Mouse (Mus musculus) heart, embryonic 15.5 days (tissue): ENCODE data around the gene Jak2. TPM values are rescaled to one million over a fixed set of nuclear protein-coding genes. Genes with fewer than 3 reads are reported as not detected.

Experiments
- ATAC-seq: fragments of 200-750 bp; cut with Nextera tagmentation; replicated peaks from 2 replicates; pipeline ENCODE4 v1.8.0; 2017; ENCODE audit warnings: low read depth, moderate TSS enrichment; ENCODE audit not compliant: insufficient number of reproducible peaks, insufficient read depth, low FRiP score
- H3K27ac ChIP-seq: fragments of 300-500 bp; sonication (generic); 2 replicates; pipeline ENCODE4 v1.5.1; 2015; ENCODE audit warnings: mild to moderate bottlenecking, inconsistent platforms
- H3K27me3 ChIP-seq: fragments of 300-500 bp; sonication (generic); 2 replicates; pipeline ENCODE4 v1.6.1; 2015; ENCODE audit warnings: inconsistent platforms
- H3K36me3 ChIP-seq: fragments of 300-500 bp; sonication (generic); 2 replicates; pipeline ENCODE4 v1.6.1; 2015; ENCODE audit warnings: mild to moderate bottlenecking, inconsistent platforms
- H3K4me1 ChIP-seq: fragments of 300-500 bp; sonication (generic); replicated peaks from 2 replicates; pipeline ENCODE4 v1.6.1; 2015; ENCODE audit warnings: inconsistent platforms
- H3K4me2 ChIP-seq: fragments of 300-500 bp; sonication (generic); 2 replicates; pipeline ENCODE4 v1.6.1; 2015; ENCODE audit warnings: inconsistent platforms, mild to moderate bottlenecking, moderate library complexity
- H3K4me3 ChIP-seq: fragments of 300-500 bp; sonication (generic); 2 replicates; pipeline ENCODE4 v1.5.1; 2015; ENCODE audit warnings: mild to moderate bottlenecking, inconsistent platforms
- H3K9ac ChIP-seq: fragments of 300-500 bp; sonication (generic); 2 replicates; pipeline ENCODE4 v1.6.1; 2015; ENCODE audit warnings: mild to moderate bottlenecking, inconsistent platforms
- H3K9me3 ChIP-seq: fragments of 300-500 bp; sonication (generic); replicated peaks from 2 replicates; pipeline ENCODE4 v1.6.1; 2016; ENCODE audit warnings: inconsistent platforms
- WGBS: fragments of 180-500 bp; shearing (Covaris S2); methylation state at CpG from one replicate; pipeline ENCODE4 v1.1.7; 2015; ENCODE audit warnings: mixed read lengths; 5-methylcytosine and 5-hydroxymethylcytosine counted together
- polyA plus RNA-seq: library from polyadenylated mRNA; unstranded; fragments of >200 nt; fragmentation: Nextera tagmentation; extraction: Ambion mirVana; gene quantifications from 2 replicates; pipeline ENCODE4 v1.2.1, GENCODE M21; 2015

The Jak2 gene
- polyA plus RNA-seq, 1 experiment from 2014 or later, result 5.7 TPM

DNA sequence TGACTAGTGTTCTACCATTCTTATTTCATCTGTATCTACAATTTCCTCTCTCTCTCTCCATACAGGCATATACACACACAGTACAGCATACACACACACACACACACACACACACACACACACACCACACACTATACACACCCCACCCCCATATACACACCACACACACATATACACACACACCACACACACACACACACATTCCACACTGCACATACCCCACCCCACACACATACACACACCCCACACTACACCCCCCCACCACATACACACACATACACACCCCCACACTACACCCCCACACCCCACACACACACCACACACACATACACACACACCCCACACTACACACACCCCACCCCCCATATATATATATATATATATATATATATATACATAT lies 93.2 kb downstream of the Jak2 start:
- no peak overlapping the region for H3K4me2 ChIP-seq
- H3K9ac ChIP-seq, result no peak overlapping the region
- H3K36me3 ChIP-seq, result peaks cover 1% of the 10 kb centered on the region; the same call in 1 of the 2 replicates
- no peaks in the 10 kb centered on the region for H3K9me3 ChIP-seq
- H3K27me3 ChIP-seq, result no peaks in the 10 kb centered on the region
- H3K4me1 ChIP-seq, result no peaks in the 10 kb centered on the region
- no peak overlapping the region for H3K4me3 ChIP-seq
- H3K27ac ChIP-seq, result no peak overlapping the region
- no peak for ATAC-seq

DNA sequence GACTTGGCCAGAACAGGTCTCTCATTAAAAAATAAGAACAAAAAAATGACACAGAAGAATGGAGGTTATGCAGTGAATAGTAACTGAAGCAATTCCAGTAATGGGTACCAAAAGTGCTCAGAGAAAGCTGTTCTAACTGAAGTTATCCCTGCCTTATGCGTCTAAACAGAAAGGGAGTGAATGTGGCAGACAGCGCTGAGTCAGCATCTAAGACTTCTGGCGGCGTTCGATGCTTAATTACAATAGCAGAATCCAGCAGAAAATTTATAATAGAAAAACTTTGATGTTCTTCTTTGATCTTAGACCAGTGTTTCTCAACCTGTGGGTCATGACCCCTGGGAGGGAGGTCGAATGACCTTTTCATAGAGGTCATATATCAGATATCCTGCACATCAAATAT lies 94.0 kb downstream of the Jak2 start:
- 77% methylated on average over 6 of the region's 6 CpGs for WGBS

DNA sequence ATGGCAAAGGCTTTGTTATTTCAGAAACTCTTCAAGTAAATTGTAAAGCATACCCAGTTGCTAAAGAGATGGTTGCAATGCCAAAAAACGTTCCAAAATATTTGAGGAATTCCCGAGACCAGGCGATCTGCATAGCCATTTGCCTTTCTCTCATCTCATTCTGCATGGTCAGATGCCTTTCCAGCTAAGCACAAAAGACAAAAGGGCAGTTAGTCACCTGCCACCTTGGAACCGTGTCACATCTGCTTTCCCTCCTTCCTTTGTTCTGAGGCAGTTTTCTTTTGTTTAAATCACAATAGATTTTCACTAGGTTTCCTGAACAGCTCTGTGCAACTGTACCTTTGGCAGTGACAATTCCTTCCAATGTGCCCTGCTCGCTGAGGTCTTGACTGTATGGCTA lies 99.4 kb downstream of the Jak2 start:
- Histone ChIP-seq H3K9ac (no peak overlapping the region), H3K27me3 (no peaks in the 10 kb centered on the region), H3K9me3 (no peaks in the 10 kb centered on the region), H3K4me1 (peaks cover 3% of the 10 kb centered on the region), H3K27ac (no peak overlapping the region), H3K4me3 (no peak overlapping the region), H3K36me3 (peaks cover 3% of the 10 kb centered on the region; the same call in 1 of the 2 replicates), H3K4me2 (no peak overlapping the region)
- no peak for ATAC-seq
- WGBS, result 52% methylated on average over 5 of the region's 5 CpGs

More for the DNA sequence above, 94.0 kb downstream of the Jak2 start:
- no peak overlapping the region for H3K4me2 ChIP-seq
- H3K9ac ChIP-seq, result no peak overlapping the region
- no peak overlapping the region for H3K4me3 ChIP-seq
- H3K9me3 ChIP-seq, result no peaks in the 10 kb centered on the region
- H3K27ac ChIP-seq, result no peak overlapping the region
- H3K4me1 ChIP-seq, result no peaks in the 10 kb centered on the region
- no peak for ATAC-seq
- peaks cover 3% of the 10 kb centered on the region; the same call in 1 of the 2 replicates for H3K36me3 ChIP-seq
- no peaks in the 10 kb centered on the region for H3K27me3 ChIP-seq

DNA sequence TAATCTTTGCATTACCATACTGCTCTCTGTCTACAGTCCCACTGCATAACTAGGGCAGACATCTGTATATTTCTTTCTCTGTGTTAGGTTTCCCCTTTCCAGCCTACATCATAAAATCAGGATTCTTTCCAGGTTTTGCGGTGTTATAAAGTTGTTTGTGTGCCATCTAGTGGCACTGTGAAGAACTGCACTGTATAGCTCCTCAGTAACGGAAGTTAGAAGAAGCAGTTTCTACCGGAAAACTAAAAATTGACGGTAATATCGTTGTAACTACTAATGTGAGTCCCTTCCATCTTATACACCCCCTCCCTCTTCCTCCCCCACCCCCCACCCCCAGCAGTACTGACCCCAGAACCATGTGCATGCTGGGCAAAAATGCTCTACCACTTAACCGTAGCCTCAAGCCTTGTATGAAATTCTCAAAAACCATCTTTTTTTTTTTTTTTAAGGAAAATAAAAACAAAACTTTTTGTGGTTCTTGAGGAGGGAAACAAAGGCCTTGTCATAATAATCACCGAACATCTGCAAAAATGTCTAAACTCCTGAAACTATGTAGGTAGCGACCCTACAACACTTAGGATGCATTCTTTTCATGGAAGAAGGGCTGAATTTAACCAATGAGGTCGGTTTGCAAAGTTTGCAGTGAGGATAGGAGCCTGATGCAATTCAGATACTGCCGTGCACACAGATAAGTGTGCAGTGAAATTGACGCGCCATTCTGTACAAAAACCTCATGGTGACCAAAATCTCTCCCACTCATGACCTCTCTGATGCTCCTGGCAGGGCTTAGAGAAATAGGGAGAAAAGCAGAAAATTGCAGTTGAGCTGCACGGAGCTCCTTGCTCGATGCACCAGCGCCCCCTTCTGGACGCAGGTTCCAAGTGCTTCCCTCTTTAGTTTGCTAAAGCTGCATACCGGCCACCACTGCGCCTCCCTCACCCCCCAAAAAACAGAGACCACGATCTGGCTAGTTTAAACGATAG lies 103.6 kb downstream of the Jak2 start:
- Histone ChIP-seq H3K9me3 (no peaks in the 10 kb centered on the region), H3K36me3 (no peaks in the 10 kb centered on the region; the same call in 1 of the 2 replicates), H3K27ac (0 out of 2 replicates have a peak overlapping the region, but pooled peaks have one; percentile 15), H3K4me1 (peaks cover 6% of the 10 kb centered on the region), H3K27me3 (no peaks in the 10 kb centered on the region), H3K9ac (peak overlapping the region; percentile 33), H3K4me2 (peak overlapping the region; percentile 87), H3K4me3 (peak overlapping the region; percentile 47)
- WGBS, result 3% methylated on average over 20 of the region's 20 CpGs
- ATAC-seq, result 0 out of 2 replicates have a peak, but pooled peaks have one; percentile 55

DNA sequence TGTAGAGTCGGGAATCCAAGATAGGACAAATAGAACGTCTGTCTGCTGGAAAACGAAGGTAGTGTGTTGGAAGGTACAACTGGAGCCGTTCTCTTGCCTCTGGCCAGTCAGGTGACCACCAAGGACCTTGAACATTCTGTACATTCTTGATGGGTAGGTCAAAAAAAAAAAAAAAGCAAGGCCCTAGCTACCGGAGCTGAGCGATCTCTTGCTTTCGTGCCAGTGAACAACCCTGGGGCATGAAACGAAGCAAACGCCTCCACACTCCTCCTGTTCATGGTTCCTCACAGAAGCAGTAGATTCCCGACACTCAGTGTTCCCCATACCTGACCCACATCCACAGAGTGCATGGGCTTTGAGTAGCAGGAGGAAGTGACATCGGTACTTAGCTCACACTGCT lies 104.7 kb downstream of the Jak2 start:
- Histone ChIP-seq H3K9ac (no peak overlapping the region), H3K4me2 (no peak overlapping the region), H3K36me3 (no peaks in the 10 kb centered on the region; the same call in 1 of the 2 replicates), H3K4me1 (peaks cover 15% of the 10 kb centered on the region), H3K27me3 (no peaks in the 10 kb centered on the region), H3K4me3 (no peak overlapping the region), H3K27ac (no peak overlapping the region), H3K9me3 (no peaks in the 10 kb centered on the region)
- ATAC-seq, result no peak
- WGBS, result 80% methylated on average over 11 of the region's 11 CpGs

DNA sequence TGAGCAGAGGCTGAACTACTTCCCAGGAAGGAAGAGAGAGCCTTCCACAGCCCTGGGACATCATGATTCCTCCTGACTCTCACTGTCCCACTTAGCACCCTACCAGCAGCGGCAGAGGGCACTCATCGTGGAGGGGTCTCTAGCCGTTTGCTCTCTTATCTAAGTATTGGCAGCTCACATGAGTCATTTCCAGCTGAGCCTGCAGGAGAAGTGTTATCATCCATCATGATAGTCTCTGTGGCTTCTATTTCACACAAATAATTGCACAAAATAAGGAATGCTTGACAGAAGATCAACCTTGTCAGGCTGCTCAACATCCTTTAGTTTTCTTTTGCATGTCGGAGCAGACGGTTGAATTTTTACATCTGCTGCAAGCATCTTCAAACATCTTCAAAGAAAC lies 108.6 kb downstream of the Jak2 start:
- no peaks in the 10 kb centered on the region; the same call in 1 of the 2 replicates for H3K36me3 ChIP-seq
- no peaks in the 10 kb centered on the region for H3K27me3 ChIP-seq
- H3K27ac ChIP-seq, result no peak overlapping the region
- no peak overlapping the region for H3K4me3 ChIP-seq
- no peak overlapping the region for H3K4me2 ChIP-seq
- 52% methylated on average over 5 of the region's 5 CpGs for WGBS
- H3K9me3 ChIP-seq, result no peaks in the 10 kb centered on the region
- no peak for ATAC-seq
- no peak overlapping the region for H3K9ac ChIP-seq
- peaks cover 22% of the 10 kb centered on the region for H3K4me1 ChIP-seq

DNA sequence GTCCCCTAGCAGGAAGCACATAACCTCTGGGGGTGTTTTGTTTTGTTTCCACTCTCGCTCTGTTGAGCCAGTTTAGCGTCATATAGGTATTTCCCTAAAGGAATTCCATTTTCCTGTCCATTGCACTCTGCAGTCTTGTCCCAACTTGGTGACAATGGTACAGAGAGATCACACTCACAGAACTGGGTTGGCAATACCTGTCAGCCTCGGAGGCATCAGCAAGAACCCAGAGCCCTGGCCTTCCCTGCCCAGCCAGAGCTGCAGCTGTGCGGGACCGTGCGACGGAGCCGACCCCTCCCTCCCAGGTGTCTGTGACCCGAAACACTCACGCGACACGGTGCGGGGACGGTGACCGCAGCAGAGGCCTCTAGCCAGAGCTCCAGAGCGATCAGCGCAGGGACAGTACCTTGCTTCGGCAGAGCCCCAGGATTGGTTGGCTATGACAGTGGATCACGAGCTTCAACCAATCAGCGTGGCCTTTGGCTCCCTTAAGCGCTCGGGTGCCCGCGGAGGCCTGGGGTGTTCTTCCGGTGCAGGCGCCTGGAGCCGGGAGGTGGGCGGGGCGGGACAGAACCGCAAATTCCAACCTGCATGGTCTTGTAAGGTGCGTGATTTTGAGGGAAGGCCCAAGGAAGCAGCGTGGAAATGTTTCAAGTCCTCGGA lies 110.0 kb downstream of the Jak2 start:
- Histone ChIP-seq H3K9me3 (no peaks in the 10 kb centered on the region), H3K4me1 (peaks cover 20% of the 10 kb centered on the region), H3K27me3 (no peaks in the 10 kb centered on the region), H3K4me3 (peak overlapping the region; percentile 87), H3K9ac (peak overlapping the region; percentile 84), H3K36me3 (no peaks in the 10 kb centered on the region; the same call in 1 of the 2 replicates), H3K4me2 (peak overlapping the region; percentile 89), H3K27ac (peak overlapping the region; percentile 52; the same call in 1 of the 2 replicates)
- peak; percentile 99 for ATAC-seq
- WGBS, result 2% methylated on average over 33 of the region's 33 CpGs

DNA sequence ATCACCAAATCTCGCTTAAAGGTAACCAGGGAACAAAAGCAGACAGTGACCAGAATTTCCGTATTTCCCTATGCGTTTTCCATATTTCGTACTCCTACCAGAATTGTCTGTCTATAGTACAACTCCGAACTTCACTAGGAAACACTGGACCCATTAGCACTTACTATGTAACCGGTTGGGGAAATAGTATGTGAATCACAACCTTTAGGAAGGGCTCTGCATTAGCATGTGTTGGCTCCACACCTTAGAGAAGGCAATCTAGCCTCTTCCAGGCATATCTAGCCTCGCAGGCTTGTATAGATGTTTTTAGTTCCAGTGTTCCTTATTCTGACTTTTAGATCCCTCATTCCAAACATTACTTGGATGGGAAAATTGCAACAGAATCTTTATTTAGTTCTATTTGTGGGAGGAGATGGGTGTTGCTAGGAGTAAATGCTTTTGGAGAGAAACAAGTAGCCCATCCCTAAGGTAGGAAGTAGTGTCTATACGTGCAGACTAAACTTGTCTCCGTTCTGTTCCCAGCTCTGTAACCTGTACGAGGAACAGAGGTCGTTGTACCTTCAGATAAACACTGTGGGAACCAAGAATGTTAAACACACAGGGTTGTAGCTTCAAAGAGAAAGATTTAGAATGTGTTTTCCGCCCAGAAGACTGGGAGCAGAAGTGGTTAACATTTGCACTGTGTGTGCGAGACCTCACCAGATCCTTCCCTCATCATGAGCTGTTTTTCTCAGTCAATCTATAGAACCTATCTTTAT lies 110.7 kb downstream of the Jak2 start:
- no peaks in the 10 kb centered on the region for H3K27me3 ChIP-seq
- no peak overlapping the region for H3K27ac ChIP-seq
- H3K9me3 ChIP-seq, result no peaks in the 10 kb centered on the region
- 38% methylated on average over 13 of the region's 13 CpGs for WGBS
- peak overlapping the region; percentile 84; the same call in 1 of the 2 replicates for H3K9ac ChIP-seq
- no peaks in the 10 kb centered on the region; the same call in 1 of the 2 replicates for H3K36me3 ChIP-seq
- peak overlapping the region; percentile 89 for H3K4me2 ChIP-seq
- H3K4me1 ChIP-seq, result peaks cover 22% of the 10 kb centered on the region
- H3K4me3 ChIP-seq, result peak overlapping the region; percentile 87
- no peak for ATAC-seq

Other genes starting within 250 kb of the Jak2 start
- gene Ak3, start 203.9 kb upstream of the Jak2 start, polyA plus RNA-seq, result 87.6 and 87.7 TPM in 2 replicates
- gene Rcl1, start 150.5 kb upstream of the Jak2 start, polyA plus RNA-seq, result 14.2 and 25.7 TPM in 2 replicates
- 3.6 and 4.0 TPM in 2 replicates for gene Insl6, start 73.5 kb downstream of the Jak2 start, polyA plus RNA-seq
- 0.18 TPM in 1 of 2 replicates, not detected in the other for gene Rln1, start 82.8 kb downstream of the Jak2 start, polyA plus RNA-seq
- gene Plgrkt, start 115.6 kb downstream of the Jak2 start, polyA plus RNA-seq, result 49.2 and 68.9 TPM in 2 replicates
- gene Cd274, start 115.6 kb downstream of the Jak2 start, polyA plus RNA-seq, result 0.48 and 3.0 TPM in 2 replicates
- 0.22 TPM in 1 of 2 replicates, not detected in the other for gene Pdcd1lg2, start 159.1 kb downstream of the Jak2 start, polyA plus RNA-seq